Mouse (Mus musculus): ENCODE measurements around the gene Calr4. TPM values are rescaled to one million over a fixed set of nuclear protein-coding genes. Genes with fewer than 3 reads are reported as not detected.

The Calr4 gene
- total RNA-seq (2023) = not detected

DNA sequence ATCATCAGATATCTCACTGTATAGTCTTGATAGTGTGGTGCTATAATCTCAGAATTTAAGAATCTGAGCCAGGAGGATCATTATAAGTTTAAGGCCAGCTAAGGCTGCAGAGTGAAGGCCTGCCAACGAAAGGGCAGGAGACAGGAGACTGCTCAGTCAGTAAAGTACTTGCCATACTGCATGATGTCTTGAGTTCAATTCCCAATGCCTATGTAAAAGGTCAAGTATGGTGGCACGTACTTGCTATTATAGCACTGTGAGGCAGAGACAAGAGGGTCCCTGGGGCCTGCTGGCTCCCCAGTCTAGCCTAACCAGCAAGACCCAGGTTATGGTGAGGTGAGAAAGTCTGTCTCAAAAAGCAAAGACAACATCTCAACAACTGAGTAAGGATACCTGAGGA lies at the start of gene Calr4:
Gene Calr4 (plus strand): TSS at position 301 of the 400 bp plus-strand sequence.

DNA sequence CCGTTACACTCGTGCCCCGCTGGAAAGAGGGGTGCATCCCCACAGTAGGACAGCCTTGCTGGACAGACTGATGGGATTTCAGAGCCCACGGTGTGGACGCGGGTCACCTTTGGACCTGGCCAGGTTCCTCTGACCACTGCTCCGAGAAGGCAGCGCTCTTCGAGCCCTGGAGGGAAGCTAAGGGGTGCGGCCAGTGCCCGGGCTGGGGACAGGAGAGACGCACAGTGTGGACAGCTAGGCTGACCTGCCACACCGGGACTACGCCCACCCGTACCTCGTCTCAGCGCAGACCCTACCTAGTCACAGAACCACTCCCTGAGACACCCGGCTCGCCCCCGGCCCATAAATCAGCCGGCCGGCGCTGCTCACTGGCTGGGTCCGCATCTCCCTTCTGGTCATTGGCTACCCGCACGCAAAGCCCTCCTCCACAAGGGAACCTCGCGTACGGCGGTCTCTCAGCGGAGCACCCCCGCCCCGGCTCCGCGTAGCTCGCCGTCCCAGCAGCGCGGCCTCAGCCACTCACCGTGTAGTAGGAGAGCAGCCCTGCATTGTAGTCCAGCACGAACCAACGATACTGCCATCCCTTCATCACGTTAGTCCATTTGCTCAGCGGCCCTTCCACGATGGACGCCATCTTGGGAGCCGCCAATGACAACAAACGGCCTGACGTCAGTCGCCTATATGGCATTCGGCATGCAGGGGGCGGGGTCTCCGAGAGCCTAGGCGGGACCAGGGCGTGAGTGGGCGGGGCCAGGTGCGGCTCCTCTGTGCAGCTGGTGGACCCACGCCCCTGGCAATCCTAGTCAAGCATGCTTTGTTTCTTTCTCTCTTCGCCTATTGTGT lies 32.5 kb upstream of the Calr4 start, which contains the start of gene Osbpl9:
Gene Osbpl9 (minus strand): TSS at position 691 of the 843 bp plus-strand sequence.

DNA sequence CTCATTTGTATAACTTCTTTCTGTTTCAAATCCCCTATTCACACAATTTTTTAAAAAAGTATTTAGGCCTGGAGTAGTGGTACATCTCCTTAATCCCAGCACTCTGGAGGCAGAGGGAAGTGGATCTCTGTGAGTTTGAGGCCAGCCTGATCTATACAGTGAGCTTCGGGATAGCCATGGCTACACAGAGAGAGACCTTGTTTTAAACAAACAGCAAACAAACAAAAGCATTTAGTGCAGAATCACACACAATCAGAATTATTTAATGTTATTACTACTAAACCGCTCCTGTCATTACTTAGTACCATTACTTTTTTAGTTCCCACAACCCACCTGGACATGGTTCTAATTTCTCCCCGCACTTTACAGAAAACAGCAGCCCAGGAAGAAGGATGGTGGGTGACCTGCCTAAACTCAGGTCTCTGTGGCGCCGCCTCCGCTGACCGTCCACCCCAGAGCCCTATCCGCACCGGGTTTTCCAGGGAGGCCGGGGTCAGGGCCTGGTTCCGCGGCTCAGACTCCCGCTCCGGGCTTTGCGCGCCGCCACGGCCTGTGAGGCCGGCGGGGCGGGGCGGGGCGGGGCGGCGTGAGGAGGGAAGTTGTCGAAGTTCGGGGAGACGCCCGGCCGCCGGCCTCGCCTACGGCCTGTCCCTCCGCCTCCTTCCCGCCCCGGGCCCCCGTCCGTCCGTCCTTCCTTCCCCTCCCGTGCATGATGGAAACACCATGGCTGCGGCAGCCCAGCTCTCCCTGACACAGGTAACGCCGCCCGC lies 45.6 kb downstream of the Calr4 start, which contains the start of gene Eps15:
Gene Eps15 (plus strand): TSS at position 580 of the 770 bp plus-strand sequence.

Other genes with a start within 250 kb of the Calr4 start
- gene Nrd1, start 233.8 kb upstream of the Calr4 start, total RNA-seq (2023) = 193 TPM
- 182 TPM for gene Osbpl9, start 32.2 kb upstream of the Calr4 start, total RNA-seq (2023)
- gene Eps15, start 45.8 kb downstream of the Calr4 start, total RNA-seq (2023) = 104 TPM
- 0.38 TPM for gene Ttc39a, start 172.1 kb downstream of the Calr4 start, total RNA-seq (2023)